Mouse (Mus musculus) brain, embryonic 14.5 days (tissue): ENCODE data around the gene Sdccag8.

Source experiments
- CTCF ChIP-seq: fragments of 200-500 bp; IDR thresholded peaks from 2 replicates; pipeline ENCODE4 v1.5.1; 2012; ENCODE audit warnings: inconsistent platforms, mild to moderate bottlenecking, moderate library complexity, borderline replicate concordance; ENCODE audit not compliant: insufficient read depth, insufficient read length; ENCODE audit errors: extremely low read depth
- POLR2A ChIP-seq: fragments of 200-500 bp; IDR thresholded peaks from 2 replicates; pipeline ENCODE4 v1.6.1; 2012; ENCODE audit warnings: mild to moderate bottlenecking, inconsistent platforms, borderline replicate concordance; ENCODE audit not compliant: poor library complexity, insufficient read depth, insufficient read length, severe bottlenecking; ENCODE audit errors: extremely low read depth

- TF ChIP-seq POLR2A = no peak
- TF ChIP-seq CTCF = no peak
Observed at GRCm38 (mm10) chr1:176885207-176885933, 70.9 kb downstream of the Sdccag8 start.
